Mouse (Mus musculus) myocyte (in vitro differentiated cells): Measurements from ENCODE around the gene Slc9a1.

Experiments
- E2F4 ChIP-seq: IDR thresholded peaks from one replicate; pipeline ENCODE4 v1.6.1; 2011; ENCODE audit warnings: mild to moderate bottlenecking, control low read depth, moderate library complexity; ENCODE audit not compliant: insufficient read depth
- POLR2A ChIP-seq: IDR thresholded peaks from one replicate; pipeline ENCODE4 v1.6.1; 2011; ENCODE audit warnings: low read depth, mild to moderate bottlenecking, control low read depth, moderate library complexity; ENCODE audit not compliant: insufficient read length
- POLR2AphosphoS2 ChIP-seq: IDR thresholded peaks from one replicate; pipeline ENCODE4 v1.6.1; 2011; ENCODE audit warnings: low read depth, control low read depth; ENCODE audit not compliant: insufficient read length
- USF1 ChIP-seq: IDR thresholded peaks from one replicate; pipeline ENCODE4 v1.6.1; 2011; ENCODE audit warnings: low read depth, mild to moderate bottlenecking, control low read depth, moderate library complexity

DNA sequence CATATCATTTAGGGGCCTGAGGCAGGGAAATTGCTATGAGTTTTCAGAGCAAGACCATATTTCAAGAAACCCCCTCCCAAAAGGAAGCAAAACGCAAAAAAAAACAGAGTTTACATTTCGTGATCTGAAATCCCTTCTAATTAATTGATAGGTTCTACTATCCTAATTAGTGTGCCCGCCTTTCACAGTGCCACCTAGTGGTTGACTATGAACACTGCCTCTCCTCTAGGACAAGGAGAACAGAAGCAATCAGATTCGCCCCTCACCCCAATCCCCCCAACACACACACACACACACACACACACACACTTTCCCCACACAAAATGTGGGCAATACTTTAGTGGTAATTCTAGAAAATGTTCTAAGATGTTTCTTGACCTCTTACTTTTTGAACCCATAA lies 25.4 kb upstream of the Slc9a1 start:
- TF ChIP-seq POLR2A (no peak), USF1 (no peak), POLR2AphosphoS2 (no peak), E2F4 (no peak)
